Mouse (Mus musculus) ES-E14 (cell line): ENCODE data around the gene Slc24a1.

Experiments used
- CHD2 ChIP-seq: IDR thresholded peaks from 2 replicates; pipeline ENCODE4 v1.6.1; 2014; ENCODE audit warnings: mild to moderate bottlenecking, low read depth, low read length, inconsistent platforms
- HCFC1 ChIP-seq: IDR thresholded peaks from 2 replicates; pipeline ENCODE4 v1.6.1; 2012; ENCODE audit warnings: low read length, inconsistent platforms, borderline replicate concordance; ENCODE audit not compliant: insufficient read depth
- MAFK ChIP-seq: IDR thresholded peaks from 2 replicates; pipeline ENCODE4 v1.6.1; 2014; ENCODE audit warnings: mild to moderate bottlenecking, low read depth, low read length, inconsistent platforms; ENCODE audit not compliant: insufficient read depth
- ZC3H11A ChIP-seq: IDR thresholded peaks from 2 replicates; pipeline ENCODE4 v1.6.1; 2012; ENCODE audit warnings: low read depth, mild to moderate bottlenecking, inconsistent platforms, low read length, borderline replicate concordance
- ZNF384 ChIP-seq: IDR thresholded peaks from 2 replicates; pipeline ENCODE4 v1.6.1; 2012; ENCODE audit warnings: low read depth, low read length, inconsistent platforms

- no peak for TF ChIP-seq ZC3H11A
- TF ChIP-seq MAFK = no peak
- no peak for TF ChIP-seq ZNF384
- no peak for TF ChIP-seq CHD2
- TF ChIP-seq HCFC1 = no peak
Observed at GRCm38 (mm10) chr9:64930256-64930655, 21.2 kb downstream of the Slc24a1 start.
